Mouse (Mus musculus) erythroblast, embryonic 14.5 days (primary cell): ENCODE results near the gene Prss33.

ENCODE experiments used
- GATA1 ChIP-seq: IDR thresholded peaks from 2 replicates; pipeline ENCODE4 v1.6.1; 2012; ENCODE audit warnings: low read length, inconsistent platforms, mixed read lengths
- TAL1 ChIP-seq: IDR thresholded peaks from 3 replicates; pipeline ENCODE4 v1.6.1; 2012; ENCODE audit warnings: low read length, inconsistent platforms, mixed read lengths

- TF ChIP-seq TAL1, result no peak
- TF ChIP-seq GATA1, result no peak
These were observed 40.5 kb downstream of the Prss33 start for GRCm38 (mm10) chr17:23795323-23795722.
